Mouse (Mus musculus) left cerebral cortex, postnatal 36 days (tissue): Measurements from ENCODE around the gene Slpi. TPM values are rescaled to one million over a fixed set of nuclear protein-coding genes. Genes with fewer than 3 reads are reported as not detected.

Experiments used
- DNase-seq, 2 experiments: peaks; one replicate each; pipeline ENCODE4 v3.0.0; 2021 to 2022; ENCODE audit warnings: low spot score in 2 of 2, mixed read lengths in 1 of 2
- intact Hi-C: fragments of 180-260 bp; cut with DNase I; formaldehyde crosslinking; loops from one replicate; pipeline ENCODE4 v1.15.1; 2025
- total RNA-seq, 2 experiments: library from RNA; stranded (reverse); gene quantifications; 2 replicates each; pipeline ENCODE4 v1.2.3; 2021

Gene Slpi
- total RNA-seq, result 1 to 10 TPM; 1.0 to 1.5 TPM

DNA sequence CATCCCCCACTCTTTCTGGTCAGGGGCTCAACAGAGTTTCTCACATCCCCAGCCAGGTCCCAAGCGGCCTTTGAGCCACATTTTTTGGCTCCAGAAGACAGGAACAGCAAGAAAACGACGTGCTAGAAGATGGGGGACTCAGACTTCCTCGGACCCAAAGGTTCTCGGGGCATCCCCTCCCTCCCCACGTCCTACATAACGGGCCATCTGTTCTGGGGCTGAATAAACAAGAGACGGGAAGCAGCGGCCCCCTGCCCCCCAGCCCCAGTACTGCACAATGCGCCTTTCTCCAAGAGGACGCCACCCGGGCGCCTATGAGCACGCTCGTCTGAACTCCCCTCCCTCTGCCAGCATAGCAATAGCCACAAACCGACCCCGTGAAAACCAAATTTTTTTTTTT lies at the start of gene Slpi:
Slpi (minus strand) TSS at position 76 of the 400 bp plus-strand sequence.
- DNase-seq, result no peak
- intact Hi-C loops, result loop anchor here (2.0 to 10.0 kb wide), 4 partner anchors 14 to 287 kb away; partner anchors contain the start of genes Rbpjl and Wfdc5

- intact Hi-C loops, result no loop called here
Measured at GRCm38 (mm10) chr2:164438257-164438656, 49.4 kb upstream of the Slpi start.

GRCm38 (mm10) chr2:164437710-164438109 lies 48.8 kb upstream of the Slpi start:
- intact Hi-C loops, result no loop called here
- no peak for DNase-seq

More at GRCm38 (mm10) chr2:164438257-164438656, 49.4 kb upstream of the Slpi start:
- DNase-seq, result no peak

GRCm38 (mm10) chr2:164436961-164437360 lies 48.1 kb upstream of the Slpi start:
- DNase-seq, result no peak
- intact Hi-C loops, result no loop called here

GRCm38 (mm10) chr2:164436215-164436913 lies 47.5 kb upstream of the Slpi start:
- DNase-seq, result no peak
- intact Hi-C loops, result no loop called here

DNA sequence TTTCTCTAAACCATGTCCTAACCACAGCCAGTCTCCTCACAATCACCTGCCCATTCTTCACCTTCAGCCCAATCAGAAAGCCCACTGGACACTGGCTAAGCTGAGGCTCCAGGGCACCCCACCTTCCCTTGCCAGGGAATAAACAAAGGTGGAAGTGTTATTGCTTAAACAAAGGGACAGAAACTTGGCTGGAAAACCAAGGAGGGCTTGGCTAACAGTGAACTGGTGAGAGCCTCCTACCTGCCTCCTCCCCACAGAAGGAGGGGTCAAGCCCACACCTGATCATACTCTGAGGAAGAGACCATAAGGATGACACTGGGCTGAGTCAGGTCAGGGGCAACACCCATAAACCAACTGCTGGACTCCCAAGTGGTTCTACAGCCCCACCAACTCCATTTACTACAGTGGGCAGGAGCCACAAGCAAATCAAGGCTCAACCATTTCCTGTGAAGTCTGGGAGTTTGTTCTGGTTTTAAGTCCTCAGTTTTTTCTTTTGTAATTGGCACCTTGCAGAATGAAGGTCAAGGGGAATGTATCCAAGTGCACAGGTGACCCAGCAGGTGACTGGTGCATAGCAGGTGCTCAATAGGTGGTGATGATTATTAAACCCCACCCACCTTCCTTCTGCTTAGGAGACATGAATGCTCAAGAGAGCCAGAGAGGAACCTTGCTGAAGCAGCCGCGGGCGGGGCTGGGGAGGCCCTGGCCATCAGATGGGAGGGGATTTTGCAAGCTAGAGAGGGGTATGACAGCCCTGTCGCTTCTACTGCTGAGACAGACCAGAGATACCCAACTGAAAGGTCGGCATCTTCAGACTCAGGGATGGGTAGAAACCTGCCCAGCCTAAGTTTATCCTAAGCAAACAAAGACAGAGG lies 46.6 kb upstream of the Slpi start:
- intact Hi-C loops, result no loop called here
- no peak for DNase-seq

DNA sequence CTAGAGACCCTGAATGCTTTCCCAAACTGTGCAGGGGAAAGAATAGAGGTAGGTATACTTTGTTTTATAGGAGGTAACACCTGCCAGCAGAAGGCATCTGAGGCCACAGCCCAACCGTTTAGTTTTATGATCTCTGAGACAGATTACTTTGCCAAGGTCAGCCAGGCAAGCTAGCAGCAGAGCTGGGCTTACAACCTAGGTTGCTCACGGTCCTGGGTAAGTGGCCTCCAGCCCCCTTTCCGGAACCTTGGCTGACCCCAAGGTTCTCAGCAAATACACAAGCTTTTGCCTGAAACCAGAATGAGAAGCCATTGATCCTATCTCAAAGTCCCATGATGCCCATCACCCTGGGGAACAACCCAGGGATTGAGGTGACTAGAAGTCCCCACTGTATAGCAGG lies 45.8 kb upstream of the Slpi start:
- intact Hi-C loops, result no loop called here
- DNase-seq, result no peak

DNA sequence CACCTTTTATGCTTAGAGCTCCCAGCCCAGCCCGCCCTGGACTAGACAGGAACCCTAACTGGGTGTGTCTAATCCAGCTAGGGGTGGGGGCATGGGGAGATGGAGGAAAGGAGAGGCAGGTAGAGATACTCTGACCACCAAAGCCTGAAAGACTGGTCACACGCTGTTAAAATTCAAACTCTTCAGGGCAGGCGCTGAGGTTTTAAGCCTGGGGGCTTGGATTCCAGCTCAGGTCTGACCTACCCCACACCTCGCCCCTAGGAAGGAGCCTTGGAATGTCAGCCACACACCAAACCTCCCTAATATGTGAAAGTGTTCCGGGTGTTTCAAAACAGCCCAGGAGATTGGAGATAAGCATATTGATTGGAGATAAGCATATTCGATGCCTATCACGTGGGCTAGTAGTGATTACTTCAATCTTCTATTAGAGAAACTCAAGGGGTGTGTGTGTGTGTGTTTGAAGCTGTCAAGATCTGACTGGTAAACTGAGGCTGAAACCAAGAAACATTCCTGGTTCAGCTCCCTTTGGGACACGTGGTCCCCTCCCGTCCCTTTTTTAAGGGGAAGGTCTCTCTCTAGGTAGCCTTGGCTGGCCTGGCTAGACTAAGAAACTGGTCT lies 44.5 kb upstream of the Slpi start:
- no peak for DNase-seq
- intact Hi-C loops, result no loop called here

DNA sequence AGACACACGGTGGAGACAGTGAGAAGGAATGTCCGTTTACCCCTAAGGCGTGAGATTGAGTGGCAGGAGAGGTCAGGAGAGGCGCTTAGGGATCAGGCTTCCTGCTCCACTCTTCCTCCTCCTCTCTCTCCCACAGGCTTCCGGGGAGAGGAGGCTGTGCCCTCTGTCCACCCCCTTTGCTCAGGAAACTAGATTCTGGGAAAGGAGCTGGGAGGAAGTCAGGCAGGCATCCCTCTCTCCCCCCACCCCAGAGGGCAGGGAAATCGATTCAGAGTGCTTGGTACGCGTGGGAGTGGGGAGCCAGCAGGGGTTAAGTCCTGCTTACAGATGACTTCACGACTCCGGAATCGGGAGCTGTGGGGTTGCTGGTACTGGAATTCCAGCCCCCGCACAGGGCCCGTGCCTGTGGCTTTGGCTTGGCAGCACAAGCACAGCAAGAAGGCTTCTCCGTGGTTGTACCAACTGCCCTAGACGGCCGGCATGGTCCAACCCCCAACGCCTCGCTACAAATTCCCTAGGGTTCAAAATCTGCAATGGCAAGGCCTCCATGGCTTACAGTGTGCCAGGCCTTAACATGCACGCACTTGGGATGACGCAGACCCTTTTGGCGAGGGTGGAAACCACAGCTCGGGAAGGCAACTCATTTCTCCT lies 43.8 kb upstream of the Slpi start:
- intact Hi-C loops, result no loop called here
- no peak for DNase-seq

DNA sequence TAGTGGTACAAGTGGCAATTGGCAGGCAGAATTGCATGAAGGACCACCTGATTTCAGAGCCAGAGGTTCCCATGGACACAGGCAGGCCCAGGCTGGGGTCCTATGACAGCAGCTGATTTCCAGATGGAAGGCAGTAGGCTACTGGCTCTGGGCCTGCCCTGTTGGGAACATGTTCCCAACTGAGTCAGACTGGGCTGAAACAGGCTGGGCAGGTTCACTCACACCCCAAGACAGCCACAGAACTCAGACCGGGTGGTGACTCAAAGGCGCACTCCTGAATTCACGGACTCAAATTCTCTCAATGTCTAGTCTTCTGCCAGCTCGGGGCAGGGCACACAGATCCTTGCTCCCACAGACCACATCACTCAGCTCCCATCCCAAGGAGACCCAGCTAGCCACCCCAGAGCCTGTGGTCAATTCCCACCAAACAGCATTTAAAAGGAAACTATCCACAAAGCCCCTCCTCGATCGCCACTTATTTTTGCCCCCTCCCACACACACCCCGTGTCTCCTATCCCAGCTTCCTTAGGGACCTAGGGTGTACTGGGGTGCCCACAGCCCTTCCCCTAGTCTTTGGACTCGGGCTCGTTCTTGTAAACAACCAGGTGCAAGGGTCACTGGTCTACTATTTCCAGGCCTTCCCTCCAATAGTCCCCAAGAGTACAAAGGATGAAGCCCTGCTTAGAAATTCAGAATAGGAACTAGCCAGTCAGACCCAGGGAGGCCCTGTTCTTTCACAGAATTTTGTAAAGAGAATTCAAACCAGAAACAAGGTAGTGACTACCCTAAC lies 43.0 kb upstream of the Slpi start:
- DNase-seq, result no peak
- intact Hi-C loops, result no loop called here

GRCm38 (mm10) chr2:164430697-164431096 lies 41.8 kb upstream of the Slpi start:
- intact Hi-C loops, result no loop called here
- DNase-seq, result no peak

GRCm38 (mm10) chr2:164429881-164430615 lies 41.2 kb upstream of the Slpi start:
- no peak for DNase-seq
- intact Hi-C loops, result no loop called here

DNA sequence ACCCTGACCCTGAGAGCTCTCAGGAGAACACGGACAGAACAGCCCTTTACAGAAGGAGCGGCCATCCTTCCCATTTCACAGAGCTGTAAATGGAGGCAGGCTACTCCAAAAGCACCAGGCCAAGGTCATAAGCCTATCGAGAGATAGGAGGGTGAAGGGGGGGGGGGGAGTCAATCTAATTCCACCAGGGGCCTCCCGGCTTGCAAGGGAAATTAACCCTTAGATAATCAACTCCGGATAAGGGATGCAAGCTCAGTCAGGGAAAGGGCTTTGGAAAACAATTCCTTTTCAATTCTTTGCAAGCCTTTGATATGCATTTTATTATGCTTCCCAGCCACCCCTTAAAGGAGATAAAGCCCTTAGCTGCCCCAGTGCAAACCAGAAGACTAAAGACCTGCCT lies 39.6 kb upstream of the Slpi start:
- DNase-seq, result no peak
- intact Hi-C loops, result no loop called here

- DNase-seq, result no peak
- intact Hi-C loops, result no loop called here
Measured at GRCm38 (mm10) chr2:164426952-164427351, 38.1 kb upstream of the Slpi start.

DNA sequence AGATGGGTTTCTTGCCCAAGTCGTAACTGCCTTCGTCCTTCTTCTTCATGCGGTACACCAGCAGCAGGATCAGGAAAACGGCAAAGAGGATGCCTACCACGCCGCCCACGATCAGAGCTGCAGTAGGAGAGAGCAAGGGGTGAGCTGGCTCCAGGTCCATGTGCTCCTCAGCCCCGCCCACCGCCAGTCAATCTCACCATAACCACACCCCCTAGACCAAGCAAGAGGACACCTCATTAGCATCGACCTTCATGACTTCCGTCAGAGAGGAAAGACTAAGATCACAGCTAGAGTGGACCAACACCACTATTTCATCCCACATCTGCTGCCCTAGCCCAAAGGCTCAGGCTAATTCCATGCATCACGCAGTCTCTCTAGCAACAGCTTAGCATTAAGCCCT lies 37.2 kb upstream of the Slpi start:
- DNase-seq, result no peak
- intact Hi-C loops, result no loop called here

DNA sequence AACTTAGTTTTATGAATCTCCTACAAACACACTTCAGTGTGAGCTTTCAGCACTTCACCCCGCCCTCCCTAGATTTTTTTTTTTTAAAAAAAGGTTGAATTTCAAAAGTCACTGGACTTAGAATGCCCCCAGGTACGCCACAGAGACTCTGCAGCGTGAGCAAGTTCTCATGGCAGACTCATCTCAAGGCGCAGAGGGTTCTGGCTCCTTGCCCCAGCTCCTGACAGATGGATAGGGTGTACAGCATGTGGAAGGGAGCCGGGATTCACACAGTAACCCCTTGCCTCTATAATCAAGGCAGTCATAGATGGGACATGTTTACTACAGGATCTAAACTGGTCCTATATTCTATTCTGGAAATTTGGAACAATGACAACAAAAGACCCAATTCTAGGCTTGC lies 36.5 kb upstream of the Slpi start:
- DNase-seq, result no peak
- intact Hi-C loops, result no loop called here

DNA sequence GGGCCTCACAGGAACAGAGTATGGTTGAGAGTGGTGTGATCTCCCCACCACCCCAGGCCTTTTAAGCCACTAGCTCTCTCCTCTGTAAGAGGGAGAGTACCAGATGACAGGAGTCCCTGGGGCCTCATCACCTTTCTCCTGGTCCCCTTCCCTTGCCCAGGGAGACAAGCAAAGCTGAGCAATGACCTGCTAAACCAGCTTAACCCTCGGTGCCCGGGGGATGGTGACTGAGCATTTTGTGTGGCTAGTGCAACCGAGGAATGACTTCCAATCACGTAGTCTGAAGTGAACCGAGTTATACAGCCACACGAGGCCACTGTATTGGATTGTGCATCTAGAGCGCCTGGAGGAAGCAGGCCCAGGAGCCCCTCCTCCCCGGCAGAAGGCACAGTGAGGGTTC lies 35.5 kb upstream of the Slpi start:
- intact Hi-C loops, result no loop called here

DNA sequence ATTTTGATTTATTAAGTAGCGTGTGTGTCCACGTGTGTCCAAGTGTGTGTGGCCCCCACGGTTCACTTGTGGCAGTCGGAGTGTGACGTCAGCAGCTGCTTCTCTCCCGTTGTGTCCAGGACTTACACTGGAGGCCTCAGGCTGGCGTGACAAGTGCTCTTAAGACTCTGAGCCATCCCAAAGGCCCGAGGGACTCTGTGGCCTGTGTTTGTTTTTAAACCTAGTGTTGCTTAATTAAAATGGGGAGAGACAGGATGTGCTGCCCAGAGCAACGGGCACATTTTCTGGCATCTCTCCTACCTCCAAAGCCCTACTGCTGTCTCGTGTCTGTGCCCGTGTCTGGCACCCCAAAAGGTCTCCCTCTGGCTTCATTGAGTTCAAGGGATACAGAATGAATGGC lies 34.6 kb upstream of the Slpi start:
- no peak for DNase-seq
- intact Hi-C loops, result no loop called here

More for the DNA sequence above, 35.5 kb upstream of the Slpi start:
- no peak for DNase-seq
